29 mouse cellular contexts compared by ENCODE assay signal in genomic region chr8:87569203-87569602, GRCm38 (mm10). TPM values are rescaled to one million over a fixed set of nuclear protein-coding genes. Genes with fewer than 3 reads are reported as not detected.
A peak's percentile ranks its signal among the peaks of the same experiment; 100 is the strongest.
DNase-seq lines count a peak whose midpoint lies in the region; ATAC-seq and TF ChIP-seq lines count a peak whose summit lies in the region.
"Had no signal": no experiment of that assay in that cellular context is flagged by ENCODE, and none has a peak within 500 bp of the region (broad histone marks: within the 10 kb centered on the region; RNA-seq: fewer than 3 reads in every experiment).

No protein-coding gene starts in this region.

- dilution Hi-C loops in CH12.LX (cut with MboI; ENCODE audit: extremely low pct_ligation_motif_present, extremely low pct_unique_long_range_greater_than_20kb, low sequenced_read_pairs), result no loop called here

- no peaks in the 10 kb centered on the region for H3K36me3 ChIP-seq in embryonic facial prominence, embryonic 12.5 days
- H3K36me3 ChIP-seq in embryonic facial prominence, embryonic 10.5 days (replicated peaks), result no peaks in the 10 kb centered on the region
- no peaks in the 10 kb centered on the region for H3K36me3 ChIP-seq in heart, embryonic 10.5 days
- no peaks in the 10 kb centered on the region for H3K36me3 ChIP-seq in CH12.LX (replicated peaks in 1 of 2; ENCODE audit: control insufficient read depth in 1 of 2, insufficient read depth in 1 of 2, low read length in 1 of 2)
- H3K36me3 ChIP-seq in embryonic facial prominence, embryonic 14.5 days (ENCODE audit: control insufficient read depth, insufficient read depth, low read length), result no peaks in the 10 kb centered on the region
- H3K36me3 ChIP-seq: forebrain, embryonic 15.5 days had no signal

- 0 out of 2 replicates have a peak, but pooled peaks cover 4% of the 10 kb centered on the region for H3K27me3 ChIP-seq in embryonic facial prominence, embryonic 12.5 days
- H3K27me3 ChIP-seq in embryonic facial prominence, embryonic 10.5 days (replicated peaks; ENCODE audit: low read depth, poor library complexity, severe bottlenecking), result peaks cover 22% of the 10 kb centered on the region
- H3K27me3 ChIP-seq in heart, embryonic 10.5 days (ENCODE audit: insufficient read depth, poor library complexity, severe bottlenecking), result no peaks in the 10 kb centered on the region
- H3K27me3 ChIP-seq in CH12.LX (replicated peaks), result no peaks in the 10 kb centered on the region
- no peaks in the 10 kb centered on the region for H3K27me3 ChIP-seq in embryonic facial prominence, embryonic 14.5 days (replicated peaks; ENCODE audit: control insufficient read depth, insufficient read depth, low read length)
- H3K27me3 ChIP-seq: forebrain, embryonic 13.5 days; forebrain, embryonic 15.5 days had no signal

- intact Hi-C loops in heart, postnatal 10 days (cut with DNase I), result no loop called here

- in situ Hi-C loops in CH12.LX (cut with MboI; ENCODE audit: low pct_ligation_motif_present, low pct_unique_long_range_greater_than_20kb, low sequenced_read_pairs), result no loop called here

- no peak for TF ChIP-seq EP300 in CH12.LX (IDR thresholded peaks at IDR 0.05; ENCODE audit: low read length)

- H3K4me1 ChIP-seq in embryonic facial prominence, embryonic 12.5 days, result peaks cover 16% of the 10 kb centered on the region; the same call in 1 of the 2 replicates
- H3K4me1 ChIP-seq in embryonic facial prominence, embryonic 10.5 days, result peaks cover 16% of the 10 kb centered on the region
- peaks cover 11% of the 10 kb centered on the region for H3K4me1 ChIP-seq in heart, embryonic 10.5 days
- H3K4me1 ChIP-seq in CH12.LX (ENCODE audit: control insufficient read depth in 1 of 2, insufficient read depth in 2 of 2), result peaks cover 0 to 10% of the 10 kb centered on the region in 2 experiments; a peak in 2 of 4 replicates
- H3K4me1 ChIP-seq in embryonic facial prominence, embryonic 14.5 days (ENCODE audit: control insufficient read depth, insufficient read depth, low read length), result peaks cover 4% of the 10 kb centered on the region; the same call in 1 of the 2 replicates

- TF ChIP-seq CTCF in CH12.LX (conservative IDR thresholded peaks at IDR 0.05 in 1 of 2, IDR thresholded peaks at IDR 0.05 in 1 of 2; ENCODE audit: low read depth in 2 of 2, low read length in 2 of 2), result no peak

- no peaks in the 10 kb centered on the region for H3K9me3 ChIP-seq in embryonic facial prominence, embryonic 12.5 days
- no peaks in the 10 kb centered on the region for H3K9me3 ChIP-seq in embryonic facial prominence, embryonic 10.5 days
- H3K9me3 ChIP-seq in heart, embryonic 10.5 days, result no peaks in the 10 kb centered on the region
- H3K9me3 ChIP-seq in CH12.LX (replicated peaks; ENCODE audit: low read length), result no peaks in the 10 kb centered on the region
- H3K9me3 ChIP-seq in embryonic facial prominence, embryonic 14.5 days (ENCODE audit: control insufficient read depth, low read length), result no peaks in the 10 kb centered on the region
- H3K9me3 ChIP-seq: forebrain, embryonic 13.5 days; forebrain, embryonic 15.5 days had no signal

- no peak overlapping the region for H3K9ac ChIP-seq in embryonic facial prominence, embryonic 12.5 days
- no peak overlapping the region for H3K9ac ChIP-seq in CH12.LX (ENCODE audit: insufficient read depth, low read depth)
- H3K9ac ChIP-seq in embryonic facial prominence, embryonic 14.5 days (ENCODE audit: low read depth, low read length), result no peak overlapping the region
- H3K9ac ChIP-seq: forebrain, embryonic 13.5 days; forebrain, embryonic 15.5 days; forebrain, postnatal 0 days had no signal

- no peaks in the 10 kb centered on the region for H3K79me2 ChIP-seq in CH12.LX (replicated peaks; ENCODE audit: control insufficient read depth, extremely low read depth, insufficient read depth, poor library complexity, severe bottlenecking)

- no peak for TF ChIP-seq RAD21 in CH12.LX (IDR thresholded peaks at IDR 0.05; ENCODE audit: low read depth, low read length)

- H3K27ac ChIP-seq in embryonic facial prominence, embryonic 12.5 days, result 0 out of 2 replicates have a peak overlapping the region, but pooled peaks have one; percentile 30
- H3K27ac ChIP-seq in embryonic facial prominence, embryonic 10.5 days (replicated peaks), result no peak overlapping the region
- H3K27ac ChIP-seq in heart, embryonic 10.5 days, result no peak overlapping the region
- no peak overlapping the region for H3K27ac ChIP-seq in CH12.LX (ENCODE audit: insufficient read depth, low read depth)
- no peak overlapping the region for H3K27ac ChIP-seq in embryonic facial prominence, embryonic 14.5 days (replicated peaks; ENCODE audit: low read depth, low read length)
- H3K27ac ChIP-seq: forebrain, embryonic 13.5 days; forebrain, embryonic 15.5 days had no signal

- H3K4me3 ChIP-seq in embryonic facial prominence, embryonic 12.5 days, result no peak overlapping the region
- no peak overlapping the region for H3K4me3 ChIP-seq in embryonic facial prominence, embryonic 10.5 days
- H3K4me3 ChIP-seq in heart, embryonic 10.5 days, result no peak overlapping the region
- H3K4me3 ChIP-seq in CH12.LX (replicated peaks in 1 of 3; ENCODE audit: low read depth in 2 of 3, low read length in 2 of 3, poor library complexity in 1 of 3), result no peak overlapping the region
- H3K4me3 ChIP-seq in embryonic facial prominence, embryonic 14.5 days (ENCODE audit: low read depth, low read length), result no peak overlapping the region
- H3K4me3 ChIP-seq: forebrain, embryonic 13.5 days; forebrain, embryonic 15.5 days had no signal

- WGBS in embryonic facial prominence, embryonic 12.5 days, result 80% methylated on average over 5 of the region's 5 CpGs
- WGBS in embryonic facial prominence, embryonic 10.5 days, result 86% methylated on average over 5 of the region's 5 CpGs
- WGBS in heart, embryonic 10.5 days, result 85% methylated on average over 5 of the region's 5 CpGs
- WGBS in embryonic facial prominence, embryonic 14.5 days, result 72% methylated on average over 5 of the region's 5 CpGs

- H3K4me2 ChIP-seq in embryonic facial prominence, embryonic 12.5 days (replicated peaks), result no peak overlapping the region
- peak overlapping the region; percentile 82 for H3K4me2 ChIP-seq in CH12.LX (ENCODE audit: insufficient read depth, low read depth, poor library complexity, severe bottlenecking)
- H3K4me2 ChIP-seq in embryonic facial prominence, embryonic 14.5 days (ENCODE audit: low read depth, low read length), result 0 out of 2 replicates have a peak overlapping the region, but pooled peaks have one; percentile 61
- H3K4me2 ChIP-seq: forebrain, embryonic 15.5 days had no signal

- ATAC-seq in embryonic facial prominence, embryonic 12.5 days (ENCODE audit: insufficient number of reproducible peaks, insufficient read depth, low FRiP score, low TSS enrichment), result no peak
- no peak for ATAC-seq in embryonic facial prominence, embryonic 14.5 days (ENCODE audit: low read depth)
- no peak for ATAC-seq in monocyte, adult 5-6 weeks (replicated peaks; ENCODE audit: insufficient number of reproducible peaks, low FRiP score, low TSS enrichment, poor library complexity, severe bottlenecking)
- ATAC-seq: CD4-positive, CD25-positive, alpha-beta regulatory T cell, adult 4 months; forebrain, embryonic 13.5 days; forebrain, embryonic 15.5 days; forebrain, postnatal 0 days had no signal

- no peak for DNase-seq in embryonic facial prominence, embryonic 10.5 days (ENCODE audit: low spot score)
- DNase-seq in heart, embryonic 10.5 days (ENCODE audit: low spot score), result peak; percentile 51
- no peak for DNase-seq in heart, postnatal 10 days
- no peak for DNase-seq in CH12.LX (ENCODE audit: extremely low read depth)
- DNase-seq in embryonic facial prominence, embryonic 14.5 days (ENCODE audit: low spot score), result no peak
- DNase-seq in frontal cortex, postnatal 25 days (ENCODE audit: low spot score in 2 of 2), result no peak
- DNase-seq: adrenal gland, adult 2 months; adrenal gland, postnatal 10 days; adrenal gland, postnatal 25 days; B cell, adult 2 months; cerebellum, adult 11 months; cerebellum, adult 18-20 months; cerebellum, adult 8-10 months; cerebellum, adult 9-11 months; cerebellum, postnatal 14 days; cerebellum, postnatal 36 days; embryo, embryonic 11 days; forebrain, postnatal 0 days had no signal

- no peak for TF ChIP-seq POLR2A in CH12.LX (IDR thresholded peaks at IDR 0.05; ENCODE audit: low read depth, low read length)

TF ChIP-seq in CH12.LX, 34 proteins besides CTCF, POLR2A, EP300 and RAD21 (continues in another document):
- TF ChIP-seq ELF1 (IDR thresholded peaks at IDR 0.05; ENCODE audit: low read depth, low read length) (no peak), ZMIZ1 (IDR thresholded peaks at IDR 0.05; ENCODE audit: low read depth, low read length) (no peak), CHD2 (IDR thresholded peaks at IDR 0.05; ENCODE audit: low read length) (no peak), SIN3A (IDR thresholded peaks at IDR 0.05; ENCODE audit: low read length) (no peak), MXI1 (IDR thresholded peaks at IDR 0.05; ENCODE audit: low read depth, low read length) (no peak), BHLHE40 (IDR thresholded peaks at IDR 0.05; ENCODE audit: low read depth, low read length) (no peak), ZNF384 (IDR thresholded peaks at IDR 0.05; ENCODE audit: low read depth, low read length) (no peak), PAX5 (IDR thresholded peaks at IDR 0.05; ENCODE audit: low read length) (no peak), MAX (IDR thresholded peaks at IDR 0.05; ENCODE audit: low read length) (no peak), ETS1 (conservative IDR thresholded peaks at IDR 0.05; ENCODE audit: low read depth, low read length) (no peak), ZC3H11A (IDR thresholded peaks at IDR 0.05; ENCODE audit: low read depth, low read length) (no peak), UBTF (IDR thresholded peaks at IDR 0.05; ENCODE audit: low read depth, low read length) (no peak), E2F4 (IDR thresholded peaks at IDR 0.05; ENCODE audit: insufficient replicate concordance, low read depth, low read length) (no peak), RCOR1 (conservative IDR thresholded peaks at IDR 0.05; ENCODE audit: low read depth, low read length) (no peak), USF1 (IDR thresholded peaks at IDR 0.05; ENCODE audit: low read depth, low read length) (no peak), JUND (conservative IDR thresholded peaks at IDR 0.05; ENCODE audit: low read depth, low read length) (no peak), MYC (IDR thresholded peaks at IDR 0.05; ENCODE audit: low read depth, low read length) (no peak)

RNA-seq across cellular contexts. Expression of gene 4933402J07Rik, which starts 5.5 kb away (rescaled TPM):
- not detected in 2 replicates for polyA plus RNA-seq in embryonic facial prominence, embryonic 12.5 days (2016; fragmentation: Nextera tagmentation; extraction: Ambion mirVana)
- polyA plus RNA-seq in embryonic facial prominence, embryonic 10.5 days (2016; fragmentation: Nextera tagmentation; extraction: Ambion mirVana), result not detected in 2 replicates
- polyA plus RNA-seq in heart, embryonic 10.5 days (2016; fragmentation: Nextera tagmentation; extraction: Ambion mirVana), result not detected in 2 replicates
- total RNA-seq in heart, postnatal 10 days (2021), result not detected
- total RNA-seq in CH12.LX (2012; rRNA removed) (not detected in 2 replicates), CH12.LX (2014; rRNA removed) (not detected in 2 replicates)
- polyA plus RNA-seq in CH12.LX (2012; ENCODE audit: insufficient read length, low read depth), result not detected in 2 replicates
- polyA plus RNA-seq in embryonic facial prominence, embryonic 14.5 days (2014; fragmentation: Nextera tagmentation; extraction: Ambion mirVana), result not detected in 2 replicates
- 1.2 TPM in 1 of 3 replicates, not detected in the others for total RNA-seq in monocyte, adult 5-6 weeks (2017)
- total RNA-seq: adrenal gland, adult 2 months; adrenal gland, postnatal 10 days; adrenal gland, postnatal 25 days; adrenal gland, postnatal 4 days; common myeloid progenitor, adult 5-6 weeks; ES-E14; forebrain, postnatal 0 days; MEL had no signal
- polyA plus RNA-seq: adrenal gland, adult 2 months; brain, embryonic 14.5 days; CD4-positive, CD25-positive, alpha-beta regulatory T cell, adult 4 months; forebrain, embryonic 11.5 days; forebrain, embryonic 13.5 days; forebrain, embryonic 15.5 days; forebrain, postnatal 0 days had no signal
